11 mouse cellular contexts compared by ENCODE assay signal in genomic region chr9:89230897-89231497, GRCm38 (mm10). TPM values are rescaled to one million over a fixed set of nuclear protein-coding genes. Genes with fewer than 3 reads are reported as not detected.
A peak's percentile ranks its signal among the peaks of the same experiment; 100 is the strongest.
DNase-seq lines count a peak whose midpoint lies in the region; ATAC-seq and TF ChIP-seq lines count a peak whose summit lies in the region.
"Not testable (repeated sequence)": the region's sequence is repeated elsewhere in the genome, so short reads cannot be mapped to it uniquely, and the experiment has no call there.
"Had no signal": no experiment of that assay in that cellular context is flagged by ENCODE, and none has a peak within 500 bp of the region (broad histone marks: within the 10 kb centered on the region; RNA-seq: fewer than 3 reads in every experiment).

No protein-coding gene starts in this region.

- H3K9ac ChIP-seq in hindbrain, postnatal 0 days (replicated peaks; ENCODE audit: low read length); lung, embryonic 14.5 days; neural tube, embryonic 13.5 days: not testable (repeated sequence)

- POLR2A ChIA-PET in Patski (lab: Charles Lee) = not testable (repeated sequence)

- WGBS in hindbrain, postnatal 0 days = 49% methylated on average over 1 of the region's 2 CpGs
- 62% methylated on average over 1 of the region's 2 CpGs for WGBS in lung, embryonic 14.5 days
- WGBS in neural tube, embryonic 13.5 days = 63% methylated on average over 2 of the region's 2 CpGs

- in situ Hi-C loops in Patski (cut with MboI; ENCODE audit: low pct_unique_long_range_greater_than_20kb) = loop anchor here (25.0 kb wide), 1 partner anchor 456 kb away; no protein-coding TSS in a partner anchor

- H3K4me2 ChIP-seq in hindbrain, postnatal 0 days (ENCODE audit: low read depth, low read length); lung, embryonic 14.5 days; neural tube, embryonic 13.5 days: not testable (repeated sequence)

- peak; percentile 15 for TF ChIP-seq CTCF in Patski (IDR thresholded peaks at IDR 0.05)
- TF ChIP-seq CTCF in hindbrain, postnatal 0 days (IDR thresholded peaks at IDR 0.05; ENCODE audit: low read depth) = peak; percentile 66
- peak; percentile 30 for TF ChIP-seq CTCF in lung, embryonic 14.5 days (IDR thresholded peaks at IDR 0.05; ENCODE audit: low read depth)

- ATAC-seq in Patski; lung, embryonic 14.5 days (ENCODE audit: insufficient read depth): not testable (repeated sequence)
- peak; percentile 80; the same call in 1 of the 2 replicates for ATAC-seq in hindbrain, postnatal 0 days
- peak; percentile 56; the same call in 1 of the 2 replicates for ATAC-seq in neural tube, embryonic 13.5 days (ENCODE audit: low read depth)

- not testable (repeated sequence) for H3K36me3 ChIP-seq in hindbrain, postnatal 0 days (ENCODE audit: insufficient read depth, low read length); lung, embryonic 14.5 days (ENCODE audit: insufficient read depth); neural tube, embryonic 13.5 days

- not testable (repeated sequence) for H3K27ac ChIP-seq in hindbrain, postnatal 0 days; lung, embryonic 14.5 days (ENCODE audit: low read depth); neural tube, embryonic 13.5 days (replicated peaks)

- CTCF ChIA-PET in Patski (lab: Charles Lee) = not testable (repeated sequence)

- H3K27me3 ChIP-seq in Patski; hindbrain, postnatal 0 days (ENCODE audit: insufficient read depth, low read length); lung, embryonic 14.5 days (ENCODE audit: insufficient read depth, low read length); neural tube, embryonic 13.5 days: not testable (repeated sequence)

- H3K9me3 ChIP-seq in hindbrain, postnatal 0 days (ENCODE audit: low read length); lung, embryonic 14.5 days (ENCODE audit: low read depth, low read length); neural tube, embryonic 13.5 days: not testable (repeated sequence)

- H3K4me1 ChIP-seq in hindbrain, postnatal 0 days (ENCODE audit: insufficient read depth, low read length); lung, embryonic 14.5 days (ENCODE audit: insufficient read depth); neural tube, embryonic 13.5 days (replicated peaks): not testable (repeated sequence)

- not testable (repeated sequence) for DNase-seq in Patski (ENCODE audit: low read depth, low spot score); lung, embryonic 14.5 days
- DNase-seq in cerebellum, postnatal 36 days = peak; percentile 33 to 39
- peak; percentile 21 for DNase-seq in gastrocnemius, postnatal 10 days
- DNase-seq in hindbrain, postnatal 0 days (ENCODE audit: low spot score) = peak; percentile 28
- peak; percentile 41 for DNase-seq in layer of hippocampus, adult 9-10 months (ENCODE audit: low spot score)
- DNase-seq in testis, postnatal 10 days (ENCODE audit: low spot score) = peak; percentile 69

- H3K4me3 ChIP-seq in hindbrain, postnatal 0 days (ENCODE audit: low read length); lung, embryonic 14.5 days (ENCODE audit: low read depth, low read length); neural tube, embryonic 13.5 days: not testable (repeated sequence)

RNA-seq across cellular contexts. Expression of gene Mthfs, which starts 20.5 kb away (rescaled TPM):
- polyA plus RNA-seq in Patski (2021) = 14.3 TPM
- 10 to 100 TPM; 11.4 to 12.6 TPM for total RNA-seq in gastrocnemius, postnatal 10 days (2021)
- 5.3 and 11.1 TPM in 2 replicates for total RNA-seq in hindbrain, postnatal 0 days (2014; rRNA removed)
- polyA plus RNA-seq in hindbrain, postnatal 0 days (2015; fragmentation: Nextera tagmentation; extraction: Ambion mirVana) = 22.5 and 23.7 TPM in 2 replicates
- polyA plus RNA-seq in lung, embryonic 14.5 days (2014; fragmentation: Nextera tagmentation; extraction: Ambion mirVana) = 22.4 and 23.4 TPM in 2 replicates
- 13.8 and 19.0 TPM in 2 replicates for polyA plus RNA-seq in neural tube, embryonic 13.5 days (2015; fragmentation: Nextera tagmentation; extraction: Ambion mirVana)

RNA-seq across cellular contexts. Expression of gene Gm29094, which starts 31.8 kb away (rescaled TPM):
- not detected for polyA plus RNA-seq in Patski (2021)
- total RNA-seq in gastrocnemius, postnatal 10 days (2021) = not detected
- total RNA-seq in hindbrain, postnatal 0 days (2014; rRNA removed) = 2.0 TPM in 1 of 2 replicates, not detected in the other
- polyA plus RNA-seq in hindbrain, postnatal 0 days (2015; fragmentation: Nextera tagmentation; extraction: Ambion mirVana) = not detected in 2 replicates
- 2.0 TPM in 1 of 2 replicates, not detected in the other for polyA plus RNA-seq in lung, embryonic 14.5 days (2014; fragmentation: Nextera tagmentation; extraction: Ambion mirVana)
- 0.67 TPM in 1 of 2 replicates, not detected in the other for polyA plus RNA-seq in neural tube, embryonic 13.5 days (2015; fragmentation: Nextera tagmentation; extraction: Ambion mirVana)
- total RNA-seq: gastrocnemius, adult 8-10 months had no signal
- polyA plus RNA-seq: embryonic facial prominence, embryonic 13.5 days; testis, adult 2 months had no signal

RNA-seq across cellular contexts. Expression of gene Bcl2a1b, which starts 32.0 kb away (rescaled TPM):
- not detected for polyA plus RNA-seq in Patski (2021)
- total RNA-seq in gastrocnemius, postnatal 10 days (2021) = 1 to 10 TPM in 1 of 2 experiments, under 1 TPM in 1; 0.40 to 1.2 TPM
- total RNA-seq in hindbrain, postnatal 0 days (2014; rRNA removed) = 0.16 TPM in 1 of 2 replicates, not detected in the other
- 2.4 and 2.6 TPM in 2 replicates for polyA plus RNA-seq in hindbrain, postnatal 0 days (2015; fragmentation: Nextera tagmentation; extraction: Ambion mirVana)
- 4.3 and 4.6 TPM in 2 replicates for polyA plus RNA-seq in lung, embryonic 14.5 days (2014; fragmentation: Nextera tagmentation; extraction: Ambion mirVana)
- polyA plus RNA-seq in neural tube, embryonic 13.5 days (2015; fragmentation: Nextera tagmentation; extraction: Ambion mirVana) = 1.1 and 1.5 TPM in 2 replicates
- total RNA-seq: gastrocnemius, adult 8-10 months had no signal
- polyA plus RNA-seq: testis, adult 2 months had no signal

Comparison
In these comparisons a context has a peak if more than half of its experiments do, and no peak if none do; other contexts are left out.
1. CTCF ChIP-seq: peak in every context shown above with its lines; median percentile 66 in hindbrain, postnatal 0 days; 30 in lung, embryonic 14.5 days; 15 in Patski.